Mouse (Mus musculus): ENCODE results near the gene Tnfsf13. TPM values are rescaled to one million over a fixed set of nuclear protein-coding genes. Genes with fewer than 3 reads are reported as not detected.

The Tnfsf13 gene
- total RNA-seq, 2 experiments from 2014 or later: 2.0 to 2.7 TPM

DNA sequence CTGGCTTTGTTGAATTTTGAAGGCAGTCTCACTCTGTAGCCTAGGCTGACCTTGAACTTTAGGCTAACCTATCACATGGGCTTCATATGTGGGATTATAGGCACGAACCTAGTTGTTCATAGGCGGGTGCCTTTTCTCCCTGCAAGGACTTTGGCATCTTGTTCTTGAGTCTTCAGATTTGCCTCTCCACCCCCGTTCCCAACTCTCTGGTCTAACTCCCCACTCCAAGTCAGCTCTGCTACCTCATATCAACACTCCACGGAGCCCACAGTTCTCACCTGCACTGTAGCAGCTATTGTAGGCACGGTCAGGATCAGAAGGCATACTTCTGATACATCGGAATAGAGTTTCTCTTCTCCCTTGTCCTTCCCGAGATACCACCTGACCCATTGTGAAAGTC lies 2.0 kb downstream of the Tnfsf13 start:
- intact Hi-C loops (cut with DNase I): loop anchor here (2.0 to 5.0 kb wide), 3 partner anchors 149 to 239 kb away; partner anchors contain the start of genes Eif5a and Tmem95
- DNase-seq (ENCODE audit: low spot score in 2 of 2): no peak

DNA sequence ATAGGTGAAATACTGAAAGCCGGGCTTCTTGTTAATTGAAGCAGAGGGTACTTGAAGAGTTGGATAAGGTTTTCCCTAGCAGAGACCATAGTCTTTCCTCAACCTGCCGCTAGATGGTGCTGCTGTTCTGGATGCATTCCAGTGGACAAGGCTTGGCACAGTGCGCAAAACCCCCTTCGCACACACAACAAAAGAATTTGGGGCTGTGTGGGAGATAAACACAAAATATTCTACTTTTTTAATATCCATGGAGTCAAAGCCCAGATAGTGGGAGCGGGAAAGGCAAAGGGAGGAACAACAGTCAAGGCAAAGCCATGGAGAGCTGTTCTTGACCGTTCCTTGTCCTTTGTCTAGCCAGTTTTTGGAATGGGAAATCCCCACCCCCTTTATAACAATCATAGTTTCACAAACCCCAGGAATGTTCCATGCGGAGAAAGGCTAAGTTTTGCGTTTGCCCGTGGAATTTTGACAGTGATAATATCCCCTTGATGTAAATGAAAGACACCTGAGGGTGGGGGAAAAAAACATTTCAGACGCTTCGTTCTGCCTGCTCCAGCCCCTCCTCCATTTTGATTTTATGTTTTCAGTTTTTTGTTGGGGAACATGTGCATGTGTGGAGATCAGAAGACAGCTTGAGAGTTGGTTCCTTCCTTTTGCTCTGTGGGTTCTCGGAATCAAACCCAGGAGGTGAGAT lies 2.6 kb downstream of the Tnfsf13 start:
- peak; percentile 85 to 91 for DNase-seq (ENCODE audit: low spot score in 2 of 2)

DNA sequence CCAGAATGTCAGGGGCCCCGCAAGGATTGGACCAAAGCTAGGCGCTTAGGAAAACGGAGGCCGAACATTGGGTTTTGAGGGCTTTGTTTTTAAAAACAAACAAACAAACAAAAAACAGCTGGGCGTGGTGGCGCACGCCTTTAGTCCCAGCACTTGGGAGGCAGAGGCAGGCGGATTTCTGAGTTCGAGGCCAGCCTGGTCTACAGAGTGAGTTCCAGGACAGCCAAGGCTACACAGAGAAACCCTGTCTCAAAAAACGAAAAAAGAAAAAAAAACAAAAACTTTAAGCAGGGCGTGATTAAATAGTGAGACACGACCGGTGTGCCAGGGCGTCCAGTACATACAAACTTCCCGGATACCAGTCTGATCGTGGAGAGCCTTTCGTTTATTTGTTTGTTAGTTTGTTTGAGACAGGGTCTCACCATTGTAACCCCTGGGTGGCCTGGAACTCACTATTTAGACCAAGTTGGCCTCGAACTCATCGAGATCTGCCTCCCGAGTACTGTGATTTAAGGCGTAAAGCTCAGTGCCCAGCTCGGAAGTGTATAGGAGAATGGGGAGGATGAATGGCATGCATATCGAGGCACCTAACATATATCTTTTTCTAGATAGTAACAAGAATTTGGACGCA lies 3.3 kb downstream of the Tnfsf13 start:
- DNase-seq (ENCODE audit: low spot score in 2 of 2): no peak
- intact Hi-C loops (cut with DNase I): loop anchor here (1.0 to 5.0 kb wide), 4 partner anchors 76 to 240 kb away; partner anchors contain the start of genes Eif5a, Polr2a and Tmem95

More for the DNA sequence above, 2.6 kb downstream of the Tnfsf13 start:
- intact Hi-C loops (cut with DNase I): loop anchor here (1.0 to 5.0 kb wide), 4 partner anchors 75 to 239 kb away; partner anchors contain the start of genes Eif5a, Polr2a and Tmem95

GRCm38 (mm10) chr11:69681314-69682208 lies 4.0 kb downstream of the Tnfsf13 start, which contains the start of gene Senp3:
Senp3 (minus strand) TSS chr11:69682084.
- DNase-seq (ENCODE audit: low spot score in 2 of 2): peak; percentile 99
- intact Hi-C loops (cut with DNase I): loop anchor here (1.0 to 5.0 kb wide), 4 partner anchors 77 to 241 kb away; partner anchors contain the start of genes Eif5a, Polr2a and Tmem95

DNA sequence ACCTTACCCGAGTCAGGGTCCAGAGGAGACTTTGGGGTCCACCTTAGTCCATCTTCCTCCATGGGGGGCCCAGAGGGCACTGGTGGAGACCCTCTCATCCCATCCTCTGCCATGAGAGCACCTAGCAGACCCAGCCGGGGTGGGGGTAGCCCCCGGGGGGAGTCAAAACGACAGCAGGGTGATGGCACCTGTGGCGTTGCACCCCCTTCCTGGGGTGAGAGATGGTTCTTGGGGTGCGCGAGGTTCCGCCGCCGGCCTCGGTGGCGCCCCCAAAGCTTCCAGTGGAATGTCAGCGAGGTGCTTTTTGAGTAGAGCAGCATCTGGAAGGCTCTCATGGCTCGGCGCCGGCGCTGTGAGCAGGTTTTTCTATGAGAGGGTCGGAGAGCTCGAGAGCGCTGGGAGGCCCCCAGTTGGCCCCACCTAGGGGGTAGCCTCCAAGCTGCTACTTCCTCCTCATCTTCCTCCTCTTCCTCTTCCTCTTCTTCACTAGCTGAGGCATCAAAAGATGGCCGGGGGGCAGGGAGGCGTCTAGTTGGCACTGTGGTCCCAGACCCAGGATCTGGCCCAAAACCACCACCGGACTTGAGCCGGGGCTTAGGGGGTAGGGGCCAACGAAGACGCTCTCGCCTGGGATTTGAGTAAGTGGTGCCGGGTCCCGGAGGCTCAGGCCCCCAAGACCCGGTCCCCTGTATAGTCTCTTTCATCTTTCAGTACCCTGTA lies 5.3 kb downstream of the Tnfsf13 start:
- DNase-seq (ENCODE audit: low spot score in 2 of 2): no peak
- intact Hi-C loops (cut with DNase I): loop anchor here (5.0 kb wide), 2 partner anchors 197 to 242 kb away; partner anchors contain the start of genes Eif5a and Tmem95

- intact Hi-C loops (cut with DNase I): no loop called here
Observed at GRCm38 (mm10) chr11:69679144-69679543, 6.4 kb downstream of the Tnfsf13 start.

DNA sequence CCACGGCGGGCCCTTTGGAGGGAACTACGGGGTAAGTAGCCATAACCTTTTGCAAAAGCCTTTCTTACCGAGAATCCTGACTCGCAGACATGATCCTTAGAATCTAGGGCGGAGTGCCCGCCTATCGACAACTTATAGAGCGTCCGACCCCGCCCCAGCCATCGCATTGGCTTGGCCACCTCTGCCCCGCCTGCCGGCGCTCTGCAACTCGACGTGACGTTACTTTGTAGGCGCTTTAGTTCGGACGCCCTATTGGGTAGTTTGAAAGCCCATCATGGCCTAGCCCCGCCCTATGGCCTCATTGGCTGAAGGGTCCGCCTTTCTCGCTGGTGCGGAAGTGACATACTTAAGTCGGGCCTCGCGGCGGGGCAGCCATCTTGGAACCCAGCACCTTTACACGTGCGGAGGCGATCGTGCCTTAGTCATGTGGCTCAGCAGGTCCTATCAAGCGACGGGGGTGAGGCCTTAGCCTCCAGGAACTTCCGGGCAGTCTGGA lies 13.3 kb downstream of the Tnfsf13 start, which contains the start of gene Eif4a1:
Gene Eif4a1 (minus strand): TSS at position 213 of the 496 bp plus-strand sequence.
- intact Hi-C loops (cut with DNase I): no loop called here

More at GRCm38 (mm10) chr11:69679144-69679543, 6.4 kb downstream of the Tnfsf13 start:
- no peak for DNase-seq (ENCODE audit: low spot score in 2 of 2)

GRCm38 (mm10) chr11:69671726-69672124 lies 13.9 kb downstream of the Tnfsf13 start:
- intact Hi-C loops (cut with DNase I): no loop called here
- DNase-seq (ENCODE audit: low spot score in 2 of 2): peak in 1 of 2 experiments; percentile 28

More for the DNA sequence above, 13.3 kb downstream of the Tnfsf13 start, which contains the start of gene Eif4a1:
- DNase-seq (ENCODE audit: low spot score in 2 of 2): peak; percentile 100

DNA sequence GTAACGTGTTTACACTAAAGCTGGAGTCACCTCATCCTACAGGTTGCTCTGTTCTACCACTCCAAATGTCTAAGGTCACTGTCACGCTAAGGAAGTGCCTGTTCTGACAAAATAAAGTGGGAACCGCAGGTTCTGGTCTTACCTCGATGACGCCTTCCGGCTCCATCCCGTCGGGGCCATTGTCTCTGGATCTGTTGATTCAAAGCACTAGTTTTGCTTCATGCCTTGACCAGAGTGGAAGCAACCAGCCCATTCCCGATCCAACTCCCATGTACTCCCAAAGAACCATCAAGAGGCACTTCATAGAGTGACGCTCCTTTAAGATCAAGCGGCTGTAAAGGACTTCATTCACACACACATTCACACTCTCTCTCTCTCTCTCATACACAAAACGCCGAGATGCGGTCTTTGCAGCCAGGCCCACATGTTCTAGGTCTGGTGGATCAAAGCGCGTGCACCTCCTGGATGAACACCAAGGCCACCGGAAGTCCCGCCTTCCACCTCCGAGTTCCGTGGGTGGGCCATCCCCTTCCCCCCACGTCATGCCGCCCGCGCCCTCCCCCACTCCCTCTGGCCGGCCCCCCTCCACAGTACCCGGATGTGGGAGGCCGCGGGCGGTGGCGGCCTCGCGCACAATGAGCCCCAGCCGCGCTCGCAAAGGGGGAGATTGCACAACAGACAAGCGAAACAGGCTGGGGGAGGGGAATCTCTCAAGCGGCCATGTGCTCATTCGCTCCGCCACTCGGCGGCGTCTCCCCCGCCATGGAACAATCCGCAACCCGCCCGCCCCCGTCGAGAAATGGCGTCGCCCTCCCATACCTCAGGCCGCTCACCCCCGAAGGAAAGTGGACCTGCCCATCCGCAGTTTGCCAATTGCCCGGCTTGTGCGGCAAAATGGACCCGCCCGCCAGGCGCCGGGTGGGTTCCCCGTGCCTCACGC lies 14.5 kb downstream of the Tnfsf13 start:
- intact Hi-C loops (cut with DNase I): no loop called here
- DNase-seq (ENCODE audit: low spot score in 2 of 2): peak; percentile 91 to 95

GRCm38 (mm10) chr11:69666665-69667005 lies 18.9 kb downstream of the Tnfsf13 start:
- intact Hi-C loops (cut with DNase I): no loop called here

GRCm38 (mm10) chr11:69665961-69666664 lies 19.5 kb downstream of the Tnfsf13 start, which contains the start of gene Cd68:
Cd68 (minus strand) TSS chr11:69666153.
- intact Hi-C loops (cut with DNase I): no loop called here
- peak; percentile 75 to 93 for DNase-seq (ENCODE audit: low spot score in 2 of 2)

More at GRCm38 (mm10) chr11:69666665-69667005, 18.9 kb downstream of the Tnfsf13 start:
- no peak for DNase-seq (ENCODE audit: low spot score in 2 of 2)

- DNase-seq (ENCODE audit: low spot score in 2 of 2): no peak
- intact Hi-C loops (cut with DNase I): no loop called here
Observed at GRCm38 (mm10) chr11:69665457-69665960, 20.1 kb downstream of the Tnfsf13 start.

DNA sequence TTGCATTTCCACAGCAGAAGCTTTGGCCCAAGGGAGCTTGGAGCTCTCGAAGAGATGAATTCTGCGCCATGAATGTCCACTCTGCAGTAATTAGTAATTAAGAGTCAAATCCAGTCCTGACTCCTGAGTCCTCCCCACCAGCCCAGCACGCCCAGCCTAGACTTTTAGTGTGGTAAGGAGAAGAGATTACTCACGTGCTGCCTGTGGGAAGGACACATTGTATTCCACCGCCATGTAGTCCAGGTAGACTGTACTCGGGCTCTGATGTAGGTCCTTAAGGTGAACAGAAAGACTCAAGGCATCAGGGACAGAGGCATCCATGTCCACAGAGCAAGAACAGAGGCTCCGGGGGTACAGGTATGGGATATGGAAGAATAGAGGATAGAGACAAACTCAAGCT lies 20.7 kb downstream of the Tnfsf13 start:
- intact Hi-C loops (cut with DNase I): loop anchor here (5.0 kb wide), 1 partner anchor 83 kb away; the partner anchor contains the start of genes Trp53 and Wrap53
- no peak for DNase-seq (ENCODE audit: low spot score in 2 of 2)

- intact Hi-C loops (cut with DNase I): loop anchor here (2.0 to 5.0 kb wide), 2 partner anchors 31 to 81 kb away; partner anchors contain the start of genes Fxr2, Trp53 and Wrap53
- no peak for DNase-seq (ENCODE audit: low spot score in 2 of 2)
Observed at GRCm38 (mm10) chr11:69663795-69664194, 21.8 kb downstream of the Tnfsf13 start.

GRCm38 (mm10) chr11:69662967-69663671 lies 22.5 kb downstream of the Tnfsf13 start:
- intact Hi-C loops (cut with DNase I): loop anchor here (2.0 to 5.0 kb wide), 2 partner anchors 30 to 81 kb away; partner anchors contain the start of genes Fxr2, Trp53 and Wrap53

More at GRCm38 (mm10) chr11:69662967-69663671, 22.5 kb downstream of the Tnfsf13 start:
- DNase-seq (ENCODE audit: low spot score in 2 of 2): no peak

Measured in left cerebral cortex, postnatal 25 days (tissue).